Mouse (Mus musculus) liver, postnatal 0 days (tissue): ENCODE measurements at regions not wholly inside any gene's neighbourhood (a gene's known extent, or its start where the extent isn't known, plus 50 kb on each side); places are given as distances from the start of the nearest gene placed in this dataset.

Experiments
- ATAC-seq: fragments of 200-750 bp; cut with Nextera tagmentation; 2 replicates; pipeline ENCODE4 v1.8.0; 2017; ENCODE audit warnings: mild to moderate bottlenecking, moderate library complexity
- DNase-seq: peaks from one replicate; pipeline ENCODE4 v3.0.0-alpha.2; 2016
- H3K27ac ChIP-seq: fragments of 300-500 bp; sonication (generic); 2 replicates; pipeline ENCODE4 v1.5.1; 2014; ENCODE audit warnings: antibody characterized with exemption, moderate library complexity, mild to moderate bottlenecking, low read depth
- H3K27me3 ChIP-seq: fragments of 300-500 bp; sonication (generic); 2 replicates; pipeline ENCODE4 v1.6.1; 2014; ENCODE audit warnings: low read length, control low read depth, mixed read lengths; ENCODE audit not compliant: insufficient read depth
- H3K36me3 ChIP-seq: fragments of 300-500 bp; sonication (generic); replicated peaks from 2 replicates; pipeline ENCODE4 v1.6.1; 2014; ENCODE audit warnings: mild to moderate bottlenecking, control low read depth, low read length, moderate library complexity, mixed read lengths; ENCODE audit not compliant: insufficient read depth
- H3K4me1 ChIP-seq: fragments of 300-500 bp; sonication (generic); 2 replicates; pipeline ENCODE4 v1.6.1; 2014; ENCODE audit warnings: antibody characterized with exemption, mild to moderate bottlenecking, control low read depth; ENCODE audit not compliant: insufficient read depth
- H3K4me2 ChIP-seq: fragments of 300-500 bp; sonication (generic); 2 replicates; pipeline ENCODE4 v1.6.1; 2014; ENCODE audit warnings: low read depth, mild to moderate bottlenecking, low read length, moderate library complexity, mixed read lengths
- H3K4me3 ChIP-seq: fragments of 300-500 bp; sonication (generic); 2 replicates; pipeline ENCODE4 v1.5.1; 2014; ENCODE audit warnings: low read depth, low read length
- H3K9ac ChIP-seq: fragments of 300-500 bp; sonication (generic); replicated peaks from 2 replicates; pipeline ENCODE4 v1.6.1; 2014; ENCODE audit warnings: mild to moderate bottlenecking, moderate library complexity
- H3K9me3 ChIP-seq: fragments of 300-500 bp; sonication (generic); 2 replicates; pipeline ENCODE4 v1.6.1; 2016; ENCODE audit warnings: mild to moderate bottlenecking, control low read depth, low read length, mixed read lengths
- CTCF ChIP-seq: sonication (generic); IDR thresholded peaks from 2 replicates; pipeline ENCODE4 v1.5.1; 2016; ENCODE audit warnings: antibody characterized with exemption, low read depth
- EP300 ChIP-seq: IDR thresholded peaks from 2 replicates; pipeline ENCODE4 v1.6.1; 2016; ENCODE audit warnings: antibody characterized with exemption, low read depth, mild to moderate bottlenecking
- WGBS: fragments of 180-500 bp; shearing (Covaris S2); extraction: QIAGEN DNeasy Blood & Tissue Kit; methylation state at CpG from one replicate; pipeline ENCODE4 v1.1.7; 2014; ENCODE audit not compliant: insufficient replicate concordance; 5-methylcytosine and 5-hydroxymethylcytosine counted together

DNA sequence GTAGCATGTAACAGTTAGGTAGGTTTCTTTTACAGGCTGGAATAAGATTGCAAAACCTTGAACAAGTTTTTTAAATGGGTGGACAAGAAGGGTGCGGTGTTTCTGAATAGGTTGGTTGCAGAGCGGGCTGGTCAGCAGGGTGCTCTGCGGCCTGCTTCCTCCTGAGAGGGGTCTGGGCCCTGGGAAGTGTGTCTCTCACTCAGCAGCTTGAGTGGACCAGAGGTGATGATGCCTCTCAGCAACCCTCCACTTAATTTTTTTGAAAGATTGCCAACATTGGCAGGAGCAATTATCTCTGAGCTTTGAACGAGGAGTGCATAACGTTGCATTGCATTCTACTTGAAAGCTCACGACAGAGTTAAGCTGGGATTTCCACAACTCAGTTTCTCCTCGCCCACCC, 108.3 kb upstream of the Lnx1 start:
- Histone ChIP-seq H3K4me2 (no peak overlapping the region), H3K4me1 (no peaks in the 10 kb centered on the region), H3K27me3 (0 out of 2 replicates have a peak, but pooled peaks cover 2% of the 10 kb centered on the region), H3K9me3 (no peaks in the 10 kb centered on the region), H3K36me3 (no peaks in the 10 kb centered on the region), H3K9ac (no peak overlapping the region), H3K27ac (no peak overlapping the region), H3K4me3 (no peak overlapping the region)
- WGBS: 79% methylated on average over 7 of the region's 7 CpGs
- DNase-seq (no peak), ATAC-seq (no peak)
- no peak for TF ChIP-seq CTCF
- TF ChIP-seq EP300: no peak

DNA sequence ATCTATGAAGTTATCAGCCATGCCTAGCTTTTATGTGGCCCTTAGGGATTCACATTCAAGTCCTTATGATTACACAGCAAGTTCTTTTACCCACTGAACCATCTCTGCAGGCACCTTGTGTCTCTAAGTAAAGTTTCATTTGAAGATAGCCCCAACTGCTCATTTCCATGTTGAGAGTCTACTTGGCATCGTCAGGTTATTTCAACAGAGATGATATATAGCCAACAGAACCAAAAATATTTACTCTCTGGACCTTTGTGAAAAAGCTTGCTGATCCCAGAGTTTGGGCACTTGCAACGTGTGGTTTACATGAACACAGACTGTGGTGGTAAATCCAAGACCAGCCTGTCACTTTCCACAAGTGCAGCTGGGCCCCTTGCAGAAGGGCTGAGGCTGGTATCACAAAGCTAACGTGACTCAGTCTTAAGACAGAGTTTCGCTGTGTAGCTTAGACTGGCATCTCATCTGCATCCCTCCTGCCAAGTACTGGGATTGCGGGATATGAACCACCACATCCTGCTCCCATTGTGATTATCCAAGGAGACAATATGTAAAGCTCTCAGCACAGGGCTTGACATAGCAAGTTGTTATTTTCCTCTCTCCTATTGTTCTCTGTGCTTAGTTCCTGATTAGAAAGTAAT, 105.0 kb upstream of the Lnx1 start:
- H3K9ac ChIP-seq: no peak overlapping the region
- no peak overlapping the region for H3K27ac ChIP-seq
- H3K4me1 ChIP-seq: no peaks in the 10 kb centered on the region
- no peak overlapping the region for H3K4me2 ChIP-seq
- TF ChIP-seq EP300 (no peak), CTCF (no peak)
- H3K36me3 ChIP-seq: no peaks in the 10 kb centered on the region
- DNase-seq (no peak), ATAC-seq (no peak)
- WGBS: 68% methylated on average over 5 of the region's 5 CpGs
- H3K27me3 ChIP-seq: 0 out of 2 replicates have a peak, but pooled peaks cover 2% of the 10 kb centered on the region
- H3K4me3 ChIP-seq: no peak overlapping the region
- no peaks in the 10 kb centered on the region for H3K9me3 ChIP-seq

DNA sequence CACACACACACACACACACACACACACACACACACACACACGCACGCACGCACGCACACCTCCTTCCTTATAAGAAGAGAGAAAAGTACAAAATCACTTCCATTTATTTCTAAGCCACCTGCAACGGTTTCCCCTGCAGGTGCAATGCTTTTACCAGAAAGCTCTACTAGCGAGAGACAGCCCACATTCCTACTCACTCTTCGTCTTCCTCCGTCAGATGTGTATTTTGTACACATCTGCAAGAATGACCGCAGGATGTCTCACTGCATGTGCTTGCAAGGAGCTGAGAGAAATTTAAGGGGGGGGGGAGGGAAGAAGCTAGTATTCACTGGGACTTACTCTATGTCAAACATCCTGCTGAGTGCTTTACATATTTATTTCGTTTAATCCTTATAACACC, 99.2 kb upstream of the Lnx1 start:
- Histone ChIP-seq H3K4me3 (no peak overlapping the region), H3K4me1 (no peaks in the 10 kb centered on the region), H3K4me2 (no peak overlapping the region), H3K9ac (no peak overlapping the region), H3K9me3 (no peaks in the 10 kb centered on the region), H3K36me3 (no peaks in the 10 kb centered on the region), H3K27me3 (no peaks in the 10 kb centered on the region), H3K27ac (no peak overlapping the region)
- DNase-seq: no peak
- WGBS: 74% methylated on average over 8 of the region's 10 CpGs
- no peak for ATAC-seq
- TF ChIP-seq CTCF (no peak), EP300 (no peak)

- Histone ChIP-seq H3K9me3 (no peaks in the 10 kb centered on the region), H3K4me2 (no peak overlapping the region), H3K36me3 (no peaks in the 10 kb centered on the region), H3K4me1 (no peaks in the 10 kb centered on the region), H3K9ac (no peak overlapping the region), H3K27me3 (no peaks in the 10 kb centered on the region), H3K27ac (no peak overlapping the region), H3K4me3 (no peak overlapping the region)
- DNase-seq (no peak), ATAC-seq (no peak)
- WGBS: 73% methylated on average over 9 of the region's 9 CpGs
- no peak for TF ChIP-seq EP300
- no peak for TF ChIP-seq CTCF
Measured at GRCm38 (mm10) chr5:74800351-74800750, 97.6 kb upstream of the Lnx1 start.

DNA sequence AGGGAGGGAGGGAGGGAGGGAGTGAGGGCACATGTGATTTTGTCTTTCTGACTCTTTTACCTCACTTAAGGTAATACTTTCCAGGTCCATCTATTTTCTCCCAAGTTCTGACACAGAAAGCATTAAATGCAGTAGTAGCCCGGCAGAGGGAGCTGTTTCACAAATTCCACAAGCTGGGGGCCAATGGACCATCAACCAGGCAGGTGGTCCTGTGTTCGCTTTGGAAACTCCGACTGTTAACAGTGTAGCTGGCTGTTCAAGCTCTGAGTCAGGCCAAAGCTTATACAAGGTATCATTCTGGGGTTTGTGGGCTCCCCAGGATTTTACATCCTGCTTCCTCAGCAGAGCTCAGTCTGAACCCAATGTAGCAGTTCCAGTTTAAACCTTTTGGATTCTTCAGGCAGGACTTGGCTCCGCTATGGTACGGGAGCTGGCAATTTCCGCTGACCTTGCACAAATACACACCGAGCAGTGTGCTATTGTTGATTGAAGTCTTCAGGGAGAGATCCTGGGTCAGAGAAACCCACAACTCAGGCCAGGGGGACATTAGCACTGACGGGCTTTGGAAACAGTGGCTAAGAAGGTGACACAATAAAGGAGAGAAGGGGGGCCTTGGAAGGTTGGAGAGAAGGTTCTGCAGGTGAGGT, 93.8 kb upstream of the Lnx1 start:
- Histone ChIP-seq H3K4me2 (no peak overlapping the region), H3K36me3 (no peaks in the 10 kb centered on the region), H3K27me3 (no peaks in the 10 kb centered on the region), H3K9ac (no peak overlapping the region), H3K9me3 (no peaks in the 10 kb centered on the region), H3K4me3 (no peak overlapping the region), H3K27ac (no peak overlapping the region), H3K4me1 (0 out of 2 replicates have a peak, but pooled peaks cover 4% of the 10 kb centered on the region)
- ATAC-seq: no peak
- WGBS: 47% methylated on average over 8 of the region's 8 CpGs
- peak; percentile 53 for DNase-seq
- TF ChIP-seq CTCF: peak; percentile 67
- TF ChIP-seq EP300: no peak

DNA sequence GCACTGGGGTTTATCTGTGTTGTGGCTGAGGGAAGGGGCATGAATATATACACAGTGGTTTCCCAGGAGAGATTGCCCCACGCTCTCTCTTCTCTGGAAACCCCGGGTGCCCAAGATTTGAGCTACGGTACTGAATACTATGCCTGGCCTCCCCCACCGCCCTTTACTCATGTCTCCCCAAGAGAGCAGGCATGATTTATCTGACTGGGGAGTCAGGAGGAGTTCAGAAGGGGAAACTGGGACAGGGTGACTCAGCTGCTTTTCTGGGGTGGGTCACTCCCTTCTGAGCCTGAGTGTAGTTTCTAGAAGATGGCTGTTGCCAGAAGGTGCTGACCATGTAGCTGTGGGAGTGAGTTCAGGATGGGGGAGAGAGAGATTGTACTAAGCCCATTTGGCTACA, 92.0 kb upstream of the Lnx1 start:
- Histone ChIP-seq H3K27me3 (no peaks in the 10 kb centered on the region), H3K4me1 (0 out of 2 replicates have a peak, but pooled peaks cover 4% of the 10 kb centered on the region), H3K4me2 (no peak overlapping the region), H3K4me3 (no peak overlapping the region), H3K9me3 (no peaks in the 10 kb centered on the region), H3K36me3 (no peaks in the 10 kb centered on the region), H3K27ac (no peak overlapping the region), H3K9ac (no peak overlapping the region)
- DNase-seq: no peak
- no peak for ATAC-seq
- TF ChIP-seq CTCF: no peak
- TF ChIP-seq EP300: no peak
- 69% methylated on average over 4 of the region's 4 CpGs for WGBS
